Mouse (Mus musculus) forebrain, embryonic 12.5 days (tissue): ENCODE measurements around the gene Snrpd2. TPM values are rescaled to one million over a fixed set of nuclear protein-coding genes. Genes with fewer than 3 reads are reported as not detected.

Experiments used
- ATAC-seq: fragments of 200-750 bp; cut with Nextera tagmentation; 2 replicates; pipeline ENCODE4 v1.8.0; 2017; ENCODE audit warnings: moderate TSS enrichment; ENCODE audit not compliant: low FRiP score
- H3K27ac ChIP-seq: fragments of 300-500 bp; sonication (generic); 2 replicates; pipeline ENCODE4 v1.5.1; 2016; ENCODE audit warnings: mild to moderate bottlenecking
- H3K27me3 ChIP-seq: fragments of 300-500 bp; sonication (generic); 2 replicates; pipeline ENCODE4 v1.6.1; 2016; ENCODE audit warnings: mild to moderate bottlenecking
- H3K36me3 ChIP-seq: fragments of 300-500 bp; sonication (generic); replicated peaks from 2 replicates; pipeline ENCODE4 v1.6.1; 2016; ENCODE audit warnings: mild to moderate bottlenecking
- H3K4me1 ChIP-seq: fragments of 300-500 bp; sonication (generic); 2 replicates; pipeline ENCODE4 v1.6.1; 2016
- H3K4me2 ChIP-seq: fragments of 300-500 bp; sonication (generic); 2 replicates; pipeline ENCODE4 v1.6.1; 2016; ENCODE audit warnings: mild to moderate bottlenecking, moderate library complexity
- H3K4me3 ChIP-seq: fragments of 300-500 bp; sonication (generic); replicated peaks from 2 replicates; pipeline ENCODE4 v1.5.1; 2016; ENCODE audit warnings: mild to moderate bottlenecking
- H3K9ac ChIP-seq: fragments of 300-500 bp; sonication (generic); 2 replicates; pipeline ENCODE4 v1.6.1; 2016; ENCODE audit warnings: mild to moderate bottlenecking
- H3K9me3 ChIP-seq: fragments of 300-500 bp; sonication (generic); 2 replicates; pipeline ENCODE4 v1.6.1; 2016
- WGBS: fragments of 180-500 bp; shearing (Covaris S2); methylation state at CpG from one replicate; pipeline ENCODE4 v1.1.7; 2016; 5-methylcytosine and 5-hydroxymethylcytosine counted together
- polyA plus RNA-seq: library from polyadenylated mRNA; unstranded; fragments of >200 nt; fragmentation: Nextera tagmentation; extraction: Ambion mirVana; gene quantifications from 2 replicates; pipeline ENCODE4 v1.2.1, GENCODE M21; 2016

Gene Snrpd2
- 148 and 153 TPM in 2 replicates for polyA plus RNA-seq

DNA sequence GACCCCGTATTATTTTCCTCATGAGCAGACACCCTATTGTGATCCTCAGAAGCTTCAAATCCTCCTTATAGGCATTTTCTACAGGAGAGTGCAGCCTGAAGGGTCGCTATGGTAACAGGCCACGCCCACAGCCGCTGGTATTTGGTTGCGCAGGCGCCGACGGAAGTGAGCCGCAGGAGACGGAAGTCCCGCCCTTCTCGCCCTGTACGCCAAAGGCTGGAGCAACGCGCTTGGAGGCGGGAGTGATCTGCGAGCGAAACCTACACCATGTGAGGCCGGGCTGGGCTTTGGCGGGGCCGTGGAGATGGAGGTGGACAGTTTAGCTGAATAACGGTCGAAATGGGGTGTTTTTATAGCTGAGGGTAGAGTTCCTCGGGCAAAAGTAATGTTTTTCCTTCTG is at the start of gene Snrpd2:
Gene Snrpd2, plus strand, starts transcription at position 97 of the 400 bp plus-strand sequence.
- Histone ChIP-seq H3K4me2 (peak within 1 kb of the TSS; percentile 87), H3K9ac (peak within 1 kb of the TSS; percentile 73), H3K4me3 (peak within 1 kb of the TSS; percentile 68), H3K4me1 (peaks cover 18% of the 10 kb centered on the region), H3K27ac (peak within 1 kb of the TSS; percentile 89), H3K27me3 (no peaks in the 10 kb centered on the region), H3K36me3 (peaks cover 44% of the 10 kb centered on the region), H3K9me3 (no peaks in the 10 kb centered on the region)
- peak; percentile 91 for ATAC-seq
- under 1% methylated on average over 24 of the region's 24 CpGs for WGBS

DNA sequence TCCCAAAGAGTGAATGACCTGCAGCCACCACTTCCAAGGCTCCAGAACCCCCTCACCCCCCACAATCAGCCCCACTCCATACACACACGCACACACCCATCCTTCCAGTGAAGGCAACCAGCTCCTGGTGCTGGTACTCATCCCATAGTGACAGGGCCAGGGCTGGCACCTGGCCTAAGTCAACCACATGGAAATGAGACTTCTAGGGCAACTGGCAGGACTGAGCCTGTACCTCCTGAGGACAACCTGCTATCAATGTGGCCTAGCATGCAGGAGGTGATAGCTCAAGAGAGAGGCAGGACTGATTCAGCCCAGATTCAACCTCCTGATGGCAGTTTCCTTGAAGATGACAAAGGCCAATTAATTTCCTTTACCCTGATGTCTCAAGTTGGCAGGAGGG is 49.2 kb upstream of the Snrpd2 start:
- no peak for ATAC-seq
- WGBS, result 76% methylated on average over 1 of the region's 1 CpGs
- H3K9me3 ChIP-seq, result no peaks in the 10 kb centered on the region
- H3K36me3 ChIP-seq, result peaks cover 12% of the 10 kb centered on the region; the same call in 1 of the 2 replicates
- H3K27me3 ChIP-seq, result no peaks in the 10 kb centered on the region
- H3K4me3 ChIP-seq, result no peak overlapping the region
- H3K4me2 ChIP-seq, result no peak overlapping the region
- H3K4me1 ChIP-seq, result peaks cover 22% of the 10 kb centered on the region
- H3K27ac ChIP-seq, result no peak overlapping the region
- H3K9ac ChIP-seq, result no peak overlapping the region

DNA sequence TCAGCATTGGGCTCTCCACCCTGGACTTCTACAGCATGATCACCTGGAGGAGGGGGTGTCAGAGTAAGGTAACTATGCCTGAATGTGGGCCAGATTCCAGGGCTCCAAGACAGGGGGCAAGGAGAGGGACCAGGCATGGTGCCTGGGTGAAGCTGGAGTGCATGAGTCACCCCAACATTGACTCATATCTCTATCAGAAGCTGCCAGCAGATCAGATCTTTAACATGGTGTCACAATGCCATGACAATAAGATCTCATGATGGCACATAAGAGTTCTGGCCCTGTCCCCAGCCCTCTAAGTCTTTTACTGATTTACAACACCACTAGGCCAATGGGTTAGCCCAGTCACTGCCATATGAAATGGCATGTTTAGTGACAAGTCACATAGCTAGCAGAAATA is 45.8 kb upstream of the Snrpd2 start:
- H3K9ac ChIP-seq, result no peak overlapping the region
- no peaks in the 10 kb centered on the region for H3K9me3 ChIP-seq
- no peak overlapping the region for H3K27ac ChIP-seq
- ATAC-seq, result no peak
- no peaks in the 10 kb centered on the region for H3K4me1 ChIP-seq
- H3K4me3 ChIP-seq, result no peak overlapping the region
- H3K4me2 ChIP-seq, result no peak overlapping the region
- no peaks in the 10 kb centered on the region for H3K36me3 ChIP-seq
- no peaks in the 10 kb centered on the region for H3K27me3 ChIP-seq

DNA sequence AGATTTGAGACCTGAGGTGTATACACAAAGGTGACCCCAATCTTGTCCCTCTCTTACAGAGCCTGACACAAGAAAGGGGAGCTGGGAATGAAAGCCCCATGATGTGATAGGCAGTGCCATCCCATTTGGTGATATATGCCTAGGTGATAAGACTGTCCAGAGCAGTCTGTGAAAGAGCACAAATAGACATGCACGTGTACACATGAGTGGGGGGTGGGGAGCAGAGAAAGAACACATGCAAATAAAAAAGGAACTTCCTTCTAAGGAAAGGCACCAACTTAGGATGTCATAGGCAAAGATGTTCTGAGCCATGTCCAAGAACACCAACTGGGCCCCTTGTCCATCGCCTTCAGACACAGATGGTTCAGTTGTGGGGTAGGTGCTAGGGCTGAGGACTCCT is 45.0 kb upstream of the Snrpd2 start:
- H3K9me3 ChIP-seq, result no peaks in the 10 kb centered on the region
- no peak overlapping the region for H3K27ac ChIP-seq
- no peaks in the 10 kb centered on the region for H3K36me3 ChIP-seq
- H3K4me2 ChIP-seq, result no peak overlapping the region
- no peaks in the 10 kb centered on the region for H3K4me1 ChIP-seq
- WGBS, result 76% methylated on average over 2 of the region's 2 CpGs
- H3K4me3 ChIP-seq, result no peak overlapping the region
- H3K27me3 ChIP-seq, result no peaks in the 10 kb centered on the region
- no peak for ATAC-seq
- no peak overlapping the region for H3K9ac ChIP-seq

GRCm38 (mm10) chr7:19107436-19107835 is 42.1 kb upstream of the Snrpd2 start:
- H3K9me3 ChIP-seq, result no peaks in the 10 kb centered on the region
- 62% methylated on average over 3 of the region's 3 CpGs for WGBS
- no peak overlapping the region for H3K9ac ChIP-seq
- H3K36me3 ChIP-seq, result no peaks in the 10 kb centered on the region
- no peak overlapping the region for H3K4me3 ChIP-seq
- ATAC-seq, result no peak
- peaks cover 2% of the 10 kb centered on the region; the same call in 1 of the 2 replicates for H3K27me3 ChIP-seq
- no peaks in the 10 kb centered on the region for H3K4me1 ChIP-seq
- H3K27ac ChIP-seq, result no peak overlapping the region
- no peak overlapping the region for H3K4me2 ChIP-seq

DNA sequence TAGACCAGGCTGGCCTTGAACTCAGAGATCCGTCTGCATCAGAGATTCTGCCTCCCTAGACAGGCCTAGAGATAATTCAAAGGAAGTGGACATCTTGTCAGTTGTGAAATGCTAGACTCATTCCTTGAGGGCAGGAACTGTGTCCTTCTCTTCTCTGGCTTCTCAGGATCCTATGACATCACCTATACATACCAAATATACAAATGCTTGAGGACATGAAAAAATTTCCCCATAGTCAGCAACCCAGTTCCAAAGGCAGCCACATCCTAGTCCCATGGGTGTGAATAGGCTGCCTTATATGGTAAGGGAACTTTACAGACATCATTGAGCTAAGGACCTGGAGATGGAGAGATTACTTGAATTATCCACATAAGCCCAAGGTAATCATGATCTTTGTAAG is 40.0 kb upstream of the Snrpd2 start:
- H3K9me3 ChIP-seq, result no peaks in the 10 kb centered on the region
- no peaks in the 10 kb centered on the region for H3K36me3 ChIP-seq
- no peak overlapping the region for H3K27ac ChIP-seq
- ATAC-seq, result no peak
- WGBS, result 86% methylated on average over 1 of the region's 1 CpGs
- H3K4me2 ChIP-seq, result no peak overlapping the region
- H3K9ac ChIP-seq, result no peak overlapping the region
- H3K4me3 ChIP-seq, result no peak overlapping the region
- peaks cover 2% of the 10 kb centered on the region; the same call in 1 of the 2 replicates for H3K27me3 ChIP-seq
- H3K4me1 ChIP-seq, result no peaks in the 10 kb centered on the region

- 23% methylated on average over 64 of the region's 64 CpGs for WGBS
- peaks cover 12% of the 10 kb centered on the region for H3K27me3 ChIP-seq
- H3K4me1 ChIP-seq, result peaks cover 20% of the 10 kb centered on the region
- H3K9me3 ChIP-seq, result peaks cover 11% of the 10 kb centered on the region
- peak within 1 kb of the TSS; percentile 25 for H3K4me3 ChIP-seq
- ATAC-seq, result peak; percentile 39; the same call in 1 of the 2 replicates
- H3K9ac ChIP-seq, result no peak within 1 kb of the TSS
- H3K4me2 ChIP-seq, result peak within 1 kb of the TSS; percentile 42
- no peaks in the 10 kb centered on the region for H3K36me3 ChIP-seq
- H3K27ac ChIP-seq, result no peak within 1 kb of the TSS
These were observed 31.3 kb upstream of the Snrpd2 start, which contains the start of gene Gm4969 for GRCm38 (mm10) chr7:19118028-19118771. Gene Gm4969, minus strand, starts transcription at chr7:19118368.

DNA sequence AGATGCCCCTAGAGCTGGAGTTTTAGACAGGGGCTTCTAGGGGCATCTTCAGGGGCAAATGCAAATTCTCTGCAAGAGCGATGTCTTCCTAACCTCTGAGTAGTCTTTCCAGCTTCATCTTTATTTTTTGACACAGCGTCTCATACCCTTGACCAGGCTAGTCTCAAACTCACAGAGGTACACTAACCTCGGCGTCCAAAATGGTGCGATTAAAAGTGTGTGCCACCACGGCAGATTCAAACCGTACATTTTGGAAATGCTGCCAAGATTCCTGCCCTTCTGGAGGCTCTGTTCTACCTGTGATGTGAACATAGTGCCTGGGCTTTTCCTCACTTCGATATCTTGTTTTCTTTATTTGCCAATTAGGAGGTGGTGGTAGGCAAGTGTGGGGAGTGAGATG is 30.4 kb upstream of the Snrpd2 start:
- Histone ChIP-seq H3K4me2 (no peak overlapping the region), H3K27ac (no peak overlapping the region), H3K4me1 (peaks cover 20% of the 10 kb centered on the region), H3K36me3 (no peaks in the 10 kb centered on the region), H3K4me3 (0 out of 2 replicates have a peak overlapping the region, but pooled peaks have one; percentile 74), H3K9ac (no peak overlapping the region), H3K27me3 (peaks cover 12% of the 10 kb centered on the region), H3K9me3 (peaks cover 11% of the 10 kb centered on the region)
- WGBS, result 92% methylated on average over 8 of the region's 8 CpGs
- peak; percentile 28; the same call in 1 of the 2 replicates for ATAC-seq

DNA sequence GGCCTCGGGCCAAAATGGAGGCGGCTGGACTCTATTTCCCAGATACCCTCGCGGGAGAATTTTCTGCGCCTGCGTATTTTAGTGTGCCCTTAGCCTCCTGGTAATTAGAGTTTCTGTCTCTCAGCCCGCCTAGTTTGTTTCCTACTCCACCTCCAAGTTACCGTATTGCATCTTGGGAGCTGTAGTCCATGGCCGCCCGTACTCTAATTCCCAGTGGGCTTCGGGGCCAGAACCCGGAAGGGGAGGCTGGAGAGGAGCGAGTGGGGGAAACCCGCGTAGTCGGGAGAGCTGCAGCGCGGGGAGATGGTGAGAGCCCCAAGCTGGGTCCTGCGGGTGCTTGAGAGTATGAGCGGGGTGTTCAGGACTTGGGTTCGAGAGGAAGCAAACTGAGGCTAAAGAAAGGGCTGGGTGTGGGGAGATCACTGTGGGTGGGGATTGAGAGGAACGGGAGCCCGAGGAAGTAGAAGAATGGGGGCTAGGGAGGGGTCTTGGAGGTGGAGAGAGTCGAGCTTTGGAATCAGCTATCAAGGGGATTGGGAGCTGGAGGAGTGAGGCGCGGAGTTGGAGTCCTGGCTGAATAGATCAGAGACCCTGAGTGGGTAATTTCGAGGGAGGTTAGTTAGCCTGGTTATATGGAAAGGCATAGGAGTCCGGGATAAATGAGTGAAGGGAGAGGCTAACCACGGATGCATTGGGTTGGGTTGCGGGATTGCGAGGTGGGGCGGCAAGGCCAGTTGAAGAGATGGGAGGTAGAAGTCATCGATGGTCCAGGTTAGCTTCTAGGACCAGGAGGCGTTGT is 29.7 kb upstream of the Snrpd2 start, which contains the start of gene Fbxo46:
Gene Fbxo46, plus strand, starts transcription at position 229 of the 799 bp plus-strand sequence.
- Histone ChIP-seq H3K27me3 (peaks cover 12% of the 10 kb centered on the region), H3K9me3 (peaks cover 11% of the 10 kb centered on the region), H3K27ac (peak within 1 kb of the TSS; percentile 58; the same call in 1 of the 2 replicates), H3K36me3 (no peaks in the 10 kb centered on the region), H3K4me1 (peaks cover 20% of the 10 kb centered on the region), H3K4me2 (peak within 1 kb of the TSS; percentile 86), H3K4me3 (peak within 1 kb of the TSS; percentile 74), H3K9ac (peak within 1 kb of the TSS; percentile 80)
- 2% methylated on average over 34 of the region's 34 CpGs for WGBS
- peak; percentile 95 for ATAC-seq

GRCm38 (mm10) chr7:19121686-19122085 is 27.8 kb upstream of the Snrpd2 start:
- no peak for ATAC-seq
- no peak overlapping the region for H3K27ac ChIP-seq
- H3K4me2 ChIP-seq, result no peak overlapping the region
- H3K27me3 ChIP-seq, result peaks cover 12% of the 10 kb centered on the region
- 0 out of 2 replicates have a peak, but pooled peaks cover 7% of the 10 kb centered on the region for H3K36me3 ChIP-seq
- H3K9me3 ChIP-seq, result peaks cover 11% of the 10 kb centered on the region
- H3K9ac ChIP-seq, result no peak overlapping the region
- H3K4me3 ChIP-seq, result no peak overlapping the region
- WGBS, result 95% methylated on average over 4 of the region's 4 CpGs
- peaks cover 20% of the 10 kb centered on the region for H3K4me1 ChIP-seq

GRCm38 (mm10) chr7:19124713-19125112 is 24.8 kb upstream of the Snrpd2 start:
- H3K4me3 ChIP-seq, result no peak overlapping the region
- H3K4me2 ChIP-seq, result no peak overlapping the region
- no peak for ATAC-seq
- WGBS, result 90% methylated on average over 6 of the region's 6 CpGs
- H3K4me1 ChIP-seq, result peaks cover 13% of the 10 kb centered on the region
- H3K9ac ChIP-seq, result no peak overlapping the region
- no peaks in the 10 kb centered on the region for H3K9me3 ChIP-seq
- H3K27ac ChIP-seq, result no peak overlapping the region
- 0 out of 2 replicates have a peak, but pooled peaks cover 12% of the 10 kb centered on the region for H3K36me3 ChIP-seq
- no peaks in the 10 kb centered on the region for H3K27me3 ChIP-seq

- Histone ChIP-seq H3K9ac (no peak overlapping the region), H3K36me3 (0 out of 2 replicates have a peak, but pooled peaks cover 12% of the 10 kb centered on the region), H3K9me3 (no peaks in the 10 kb centered on the region), H3K4me3 (no peak overlapping the region), H3K27ac (no peak overlapping the region), H3K4me2 (no peak overlapping the region), H3K27me3 (no peaks in the 10 kb centered on the region), H3K4me1 (peaks cover 13% of the 10 kb centered on the region)
- no peak for ATAC-seq
- 97% methylated on average over 5 of the region's 5 CpGs for WGBS
These were observed 21.8 kb upstream of the Snrpd2 start for GRCm38 (mm10) chr7:19127744-19128143.
